Mouse (Mus musculus) cortical plate, adult 2 months (tissue): Measurements from ENCODE around the gene 1700122O11Rik.

Source experiments
- CTCF ChIP-seq: fragments of 200-500 bp; IDR thresholded peaks from 2 replicates; pipeline ENCODE4 v1.5.1; 2011; ENCODE audit warnings: mild to moderate bottlenecking, control low read depth, low read length; ENCODE audit not compliant: insufficient read depth; ENCODE audit errors: extremely low read depth
- POLR2A ChIP-seq: fragments of 200-500 bp; IDR thresholded peaks from 2 replicates; pipeline ENCODE4 v1.6.1; 2011; ENCODE audit warnings: mild to moderate bottlenecking, low read length, control low read depth; ENCODE audit not compliant: insufficient read depth; ENCODE audit errors: extremely low read depth

- TF ChIP-seq CTCF: no peak
- TF ChIP-seq POLR2A: no peak
Measured at GRCm38 (mm10) chr17:48051638-48052337, 13.7 kb upstream of the 1700122O11Rik start.
